Mouse (Mus musculus) Patski (cell line): ENCODE measurements around the gene Pxk. TPM values are rescaled to one million over a fixed set of nuclear protein-coding genes. Genes with fewer than 3 reads are reported as not detected.

Experiments
- ATAC-seq: fragments of 100-300 bp; one replicate; pipeline ENCODE4 v1.8.0; 2021
- CTCF ChIA-PET: fragments of 350-600 bp; sonication (Branson Sonifier 250); formaldehyde crosslinking; loops from one replicate; lab custom pipeline; 2022; ENCODE audit warnings: inconsistent platforms; lab: Charles Lee
- POLR2A ChIA-PET: fragments of 350-600 bp; sonication (Branson Sonifier 250); formaldehyde crosslinking; loops from one replicate; lab custom pipeline; 2022; ENCODE audit warnings: antibody characterized with exemption, inconsistent platforms; lab: Charles Lee
- DNase-seq: peaks from one replicate; pipeline ENCODE4 v3.0.0-alpha.2; 2011; ENCODE audit warnings: low read depth, low spot score
- H3K27me3 ChIP-seq: fragments of 371-371 bp; one replicate; pipeline ENCODE4 v1.5.1; 2021
- CTCF ChIP-seq: fragments of 100-300 bp; IDR thresholded peaks from one replicate; pipeline ENCODE4 v1.5.1; 2021
- in situ Hi-C: fragments of 300-500 bp; cut with MboI; formaldehyde crosslinking; loops from 3 replicates; pipeline ENCODE4 v1.11.1; 2018; ENCODE audit warnings: low pct_unique_long_range_greater_than_20kb, mixed read lengths
- polyA plus RNA-seq: library from polyadenylated mRNA; unstranded; gene quantifications from one replicate; pipeline ENCODE4 v1.2.3, GENCODE M21; 2021

Gene Pxk
- polyA plus RNA-seq: 67.3 TPM

GRCm38 (mm10) chr14:8097978-8098686, at the start of gene Pxk:
TSS of gene Pxk (plus strand) at chr14:8098211.
- no peaks in the 10 kb centered on the region for H3K27me3 ChIP-seq
- DNase-seq (no peak), ATAC-seq (peak; percentile 79)
- POLR2A ChIA-PET: interaction anchor here (0.6 to 0.7 kb wide), 2 partner anchors 10 to 249 kb away, joined by 4 to 5 read pairs; no protein-coding TSS in a partner anchor
- in situ Hi-C loops: no loop called here
- CTCF ChIA-PET: interaction anchor here (0.9 to 1.9 kb wide), 3 partner anchors 62 to 248 kb away, joined by 3 to 4 read pairs (median 3); no protein-coding TSS in a partner anchor
- TF ChIP-seq CTCF: no peak

DNA sequence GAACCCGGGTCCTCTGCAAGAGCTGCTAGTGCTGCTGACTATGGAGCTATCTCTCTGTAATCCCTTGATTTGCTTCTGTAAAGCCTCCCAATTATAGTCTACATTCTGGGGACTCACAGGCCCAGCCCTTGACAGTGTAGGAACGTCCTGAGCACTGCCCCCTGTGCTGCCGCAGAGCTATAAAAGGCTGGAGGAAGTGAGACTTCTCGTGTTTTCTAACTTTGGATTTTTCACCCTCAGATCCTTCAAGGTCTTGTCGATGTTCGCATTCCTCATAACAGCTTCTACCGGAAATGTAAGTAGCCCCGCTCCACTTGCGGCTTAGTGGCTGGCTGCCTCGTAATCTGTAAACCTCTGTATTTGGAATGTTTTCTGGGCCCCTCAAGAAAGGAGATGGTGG, 48.7 kb upstream of the Pxk start:
- CTCF ChIA-PET: no interaction called here
- POLR2A ChIA-PET: no interaction called here
- TF ChIP-seq CTCF: no peak
- DNase-seq (no peak), ATAC-seq (no peak)
- in situ Hi-C loops: loop anchor here (5.0 kb wide), 1 partner anchor 87 kb away; no protein-coding TSS in a partner anchor
- no peaks in the 10 kb centered on the region for H3K27me3 ChIP-seq

- DNase-seq (no peak), ATAC-seq (no peak)
- POLR2A ChIA-PET: no interaction called here
- in situ Hi-C loops: no loop called here
- CTCF ChIA-PET: no interaction called here
- no peaks in the 10 kb centered on the region for H3K27me3 ChIP-seq
- TF ChIP-seq CTCF: no peak
These were observed 46.1 kb upstream of the Pxk start for GRCm38 (mm10) chr14:8051869-8052268.

DNA sequence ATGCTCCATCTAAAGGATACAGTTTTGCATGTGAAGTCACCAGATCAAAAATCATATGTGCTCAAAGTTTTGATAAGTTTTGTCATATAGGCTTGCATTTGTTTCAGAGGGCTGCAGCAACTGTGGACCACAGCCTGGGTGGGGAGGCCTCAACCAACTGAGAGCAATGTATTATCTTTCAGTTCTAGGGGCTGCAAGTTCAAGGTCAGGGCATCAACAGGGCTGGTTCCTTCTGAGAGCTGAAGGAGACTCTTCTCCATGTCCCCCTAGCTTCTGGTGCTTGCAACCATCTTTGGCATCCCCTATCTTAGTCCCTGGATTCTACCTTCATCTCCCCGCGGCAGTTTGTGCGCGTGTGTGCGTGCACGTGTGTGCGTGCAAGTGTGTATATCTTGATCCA, 45.4 kb upstream of the Pxk start:
- no peak for TF ChIP-seq CTCF
- ChIA-PET POLR2A (no interaction called here), CTCF (interaction anchor here (1.1 kb wide), 1 partner anchor 55 kb away, joined by 4 read pairs; no protein-coding TSS in a partner anchor)
- H3K27me3 ChIP-seq: no peaks in the 10 kb centered on the region
- ATAC-seq: no peak
- in situ Hi-C loops: no loop called here
- DNase-seq: no peak

- no peak for ATAC-seq
- ChIA-PET POLR2A (no interaction called here), CTCF (interaction anchor here (0.7 kb wide), 1 partner anchor 99 kb away, joined by 3 read pairs; no protein-coding TSS in a partner anchor)
- H3K27me3 ChIP-seq: no peaks in the 10 kb centered on the region
- no peak for TF ChIP-seq CTCF
- DNase-seq: no peak
- in situ Hi-C loops: no loop called here
These were observed 43.5 kb upstream of the Pxk start for GRCm38 (mm10) chr14:8054310-8055102.

GRCm38 (mm10) chr14:8056076-8056475, 41.9 kb upstream of the Pxk start:
- DNase-seq (no peak), ATAC-seq (no peak)
- H3K27me3 ChIP-seq: no peaks in the 10 kb centered on the region
- in situ Hi-C loops: no loop called here
- ChIA-PET CTCF (interaction anchor here (1.3 kb wide), 1 partner anchor 20 kb away, joined by 3 read pairs; no protein-coding TSS in a partner anchor), POLR2A (no interaction called here)
- no peak for TF ChIP-seq CTCF

DNA sequence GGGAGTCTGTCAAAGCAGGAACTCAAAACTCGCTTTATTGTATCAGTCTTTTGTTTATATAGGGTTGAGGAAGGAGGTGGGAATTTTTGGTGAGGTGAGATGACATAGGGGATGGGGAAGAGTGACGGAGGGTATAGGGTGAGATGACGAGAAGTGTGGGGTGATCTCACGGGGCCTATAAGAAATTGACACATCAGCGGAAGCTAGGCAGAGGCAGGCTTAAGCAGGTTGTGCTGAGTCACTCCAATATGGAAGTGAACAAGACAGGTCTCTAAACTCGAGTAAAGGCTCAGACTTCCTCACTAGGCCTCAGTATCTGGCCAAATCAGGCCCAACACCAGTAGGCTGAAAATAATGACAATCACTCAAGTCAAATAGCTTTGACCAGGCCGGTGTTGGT, 38.1 kb upstream of the Pxk start:
- no peaks in the 10 kb centered on the region for H3K27me3 ChIP-seq
- no peak for ATAC-seq
- DNase-seq: no peak
- TF ChIP-seq CTCF: no peak
- CTCF ChIA-PET: interaction anchor here (1.3 kb wide), 1 partner anchor 12 kb away, joined by 3 read pairs; no protein-coding TSS in a partner anchor
- POLR2A ChIA-PET: no interaction called here
- in situ Hi-C loops: no loop called here

- no peak for TF ChIP-seq CTCF
- in situ Hi-C loops: no loop called here
- ChIA-PET POLR2A (no interaction called here), CTCF (interaction anchor here (0.7 to 1.3 kb wide), 2 partner anchors 17 to 172 kb away, joined by 3 to 4 read pairs; no protein-coding TSS in a partner anchor)
- DNase-seq (no peak), ATAC-seq (no peak)
- H3K27me3 ChIP-seq: no peaks in the 10 kb centered on the region
These were observed 35.9 kb upstream of the Pxk start for GRCm38 (mm10) chr14:8062076-8062475.

- no peak for DNase-seq
- TF ChIP-seq CTCF: no peak
- ChIA-PET POLR2A (no interaction called here), CTCF (interaction anchor here (0.7 to 1.3 kb wide), 2 partner anchors 17 to 172 kb away, joined by 3 to 4 read pairs; no protein-coding TSS in a partner anchor)
- no peaks in the 10 kb centered on the region for H3K27me3 ChIP-seq
- in situ Hi-C loops: no loop called here
- ATAC-seq: no peak
These were observed 35.3 kb upstream of the Pxk start for GRCm38 (mm10) chr14:8062537-8063301.
